ENCODE assay signal across 8 mouse cellular contexts in genomic region chr9:41153050-41153449, GRCm38 (mm10). TPM values are rescaled to one million over a fixed set of nuclear protein-coding genes. Genes with fewer than 3 reads are reported as not detected.
DNase-seq lines count a peak whose midpoint lies in the region; ATAC-seq and TF ChIP-seq lines count a peak whose summit lies in the region.
"Had no signal": no experiment of that assay in that cellular context is flagged by ENCODE, and none has a peak within 500 bp of the region (broad histone marks: within the 10 kb centered on the region; RNA-seq: fewer than 3 reads in every experiment).

No protein-coding gene starts in this region.

- H3K4me2 ChIP-seq in kidney, embryonic 14.5 days (replicated peaks; ENCODE audit: low read depth, low read length): 0 out of 2 replicates have a peak overlapping the region, but pooled peaks have one; percentile 3
- no peak overlapping the region for H3K4me2 ChIP-seq in stomach, postnatal 0 days (replicated peaks; ENCODE audit: low read depth)
- H3K4me2 ChIP-seq in forebrain, embryonic 12.5 days: no peak overlapping the region
- H3K4me2 ChIP-seq: embryonic facial prominence, embryonic 15.5 days had no signal

- no peak for TF ChIP-seq CTCF in stomach, postnatal 0 days (IDR thresholded peaks at IDR 0.05; ENCODE audit: low read depth)

- 36% methylated on average over 5 of the region's 5 CpGs for WGBS in kidney, embryonic 14.5 days
- WGBS in stomach, postnatal 0 days: 46% methylated on average over 5 of the region's 5 CpGs
- 56% methylated on average over 5 of the region's 5 CpGs for WGBS in forebrain, embryonic 12.5 days

- H3K27me3 ChIP-seq in kidney, embryonic 14.5 days (ENCODE audit: control insufficient read depth, insufficient read depth, low read length): peaks cover 4% of the 10 kb centered on the region; the same call in 1 of the 2 replicates
- H3K27me3 ChIP-seq in stomach, postnatal 0 days (ENCODE audit: control insufficient read depth, insufficient read depth, low read length): no peaks in the 10 kb centered on the region
- H3K27me3 ChIP-seq in forebrain, embryonic 12.5 days: peaks cover 23% of the 10 kb centered on the region

- H3K9me3 ChIP-seq in kidney, embryonic 14.5 days (ENCODE audit: control insufficient read depth, low read length): no peaks in the 10 kb centered on the region
- H3K9me3 ChIP-seq in stomach, postnatal 0 days (ENCODE audit: control insufficient read depth, low read length): no peaks in the 10 kb centered on the region
- no peaks in the 10 kb centered on the region for H3K9me3 ChIP-seq in forebrain, embryonic 12.5 days
- H3K9me3 ChIP-seq: embryonic facial prominence, embryonic 15.5 days had no signal

- no peak overlapping the region for H3K9ac ChIP-seq in kidney, embryonic 14.5 days (ENCODE audit: low read depth, low read length)
- no peak overlapping the region for H3K9ac ChIP-seq in stomach, postnatal 0 days (ENCODE audit: low read length)
- H3K9ac ChIP-seq in forebrain, embryonic 12.5 days: no peak overlapping the region
- H3K9ac ChIP-seq: embryonic facial prominence, embryonic 15.5 days had no signal

- H3K4me1 ChIP-seq in kidney, embryonic 14.5 days (ENCODE audit: control insufficient read depth, insufficient read depth, low read length): peaks cover 32% of the 10 kb centered on the region
- H3K4me1 ChIP-seq in stomach, postnatal 0 days (replicated peaks; ENCODE audit: control insufficient read depth, insufficient read depth): 0 out of 2 replicates have a peak, but pooled peaks cover 3% of the 10 kb centered on the region
- H3K4me1 ChIP-seq in forebrain, embryonic 12.5 days: peaks cover 27% of the 10 kb centered on the region

- no peak for TF ChIP-seq EP300 in stomach, postnatal 0 days (optimal IDR thresholded peaks at IDR 0.05)

- H3K27ac ChIP-seq in kidney, embryonic 14.5 days (ENCODE audit: low read depth, low read length): peak overlapping the region; percentile 51; the same call in 1 of the 2 replicates
- H3K27ac ChIP-seq in stomach, postnatal 0 days (replicated peaks): no peak overlapping the region
- no peak overlapping the region for H3K27ac ChIP-seq in forebrain, embryonic 12.5 days
- H3K27ac ChIP-seq: embryonic facial prominence, embryonic 15.5 days had no signal

- H3K4me3 ChIP-seq in kidney, embryonic 14.5 days (ENCODE audit: low read length): no peak overlapping the region
- no peak overlapping the region for H3K4me3 ChIP-seq in stomach, postnatal 0 days (ENCODE audit: low read depth, low read length)
- no peak overlapping the region for H3K4me3 ChIP-seq in forebrain, embryonic 12.5 days (replicated peaks)
- H3K4me3 ChIP-seq: embryonic facial prominence, embryonic 15.5 days had no signal

- no peak for ATAC-seq in kidney, embryonic 14.5 days (ENCODE audit: low FRiP score, low TSS enrichment)
- ATAC-seq in monocyte, adult 5-6 weeks (replicated peaks; ENCODE audit: insufficient number of reproducible peaks, low FRiP score, low TSS enrichment, poor library complexity, severe bottlenecking): peak; percentile 49
- ATAC-seq in stomach, postnatal 0 days (ENCODE audit: low FRiP score, low TSS enrichment): no peak
- ATAC-seq in forebrain, embryonic 12.5 days (ENCODE audit: low FRiP score): no peak

- H3K36me3 ChIP-seq in kidney, embryonic 14.5 days (ENCODE audit: control insufficient read depth, insufficient read depth, low read length): no peaks in the 10 kb centered on the region
- H3K36me3 ChIP-seq in stomach, postnatal 0 days (ENCODE audit: control insufficient read depth, insufficient read depth, low read length): no peaks in the 10 kb centered on the region
- no peaks in the 10 kb centered on the region for H3K36me3 ChIP-seq in forebrain, embryonic 12.5 days (replicated peaks)
- H3K36me3 ChIP-seq: embryonic facial prominence, embryonic 15.5 days had no signal

- DNase-seq in layer of hippocampus, adult 11-12 months (ENCODE audit: low spot score): peak; percentile 59
- DNase-seq in layer of hippocampus, postnatal 36 days: no peak
- peak; percentile 48 for DNase-seq in brain, adult 2 months (ENCODE audit: low read depth, low spot score)
- no peak for DNase-seq in stomach, postnatal 0 days (ENCODE audit: low spot score)

RNA-seq across cellular contexts. Expression of gene Ubash3b, which starts 8.4 kb away (rescaled TPM):
- 10 to 100 TPM; 27.9 to 28.1 TPM for total RNA-seq in layer of hippocampus, postnatal 36 days (2021)
- 9.3 TPM in 2 replicates for polyA plus RNA-seq in kidney, embryonic 14.5 days (2014; fragmentation: Nextera tagmentation; extraction: Ambion mirVana)
- total RNA-seq in monocyte, adult 5-6 weeks (2017): 13.4 to 29.4 TPM (median 21.3 TPM) in 3 replicates
- polyA plus RNA-seq in stomach, postnatal 0 days (2015; fragmentation: Nextera tagmentation; extraction: Ambion mirVana): 1.4 and 1.7 TPM in 2 replicates
- polyA plus RNA-seq in forebrain, embryonic 12.5 days (2016; fragmentation: Nextera tagmentation; extraction: Ambion mirVana): 8.1 and 9.9 TPM in 2 replicates

Comparison
In these comparisons a context has a peak if more than half of its experiments do, and no peak if none do; other contexts are left out.
1. DNase-seq: peak in layer of hippocampus, adult 11-12 months (single experiment) and brain, adult 2 months (single experiment); none in layer of hippocampus, postnatal 36 days (0 of 2) and stomach, postnatal 0 days (single experiment).